Mouse (Mus musculus): ENCODE measurements around the gene Gbp5.

- no peak for TF ChIP-seq CTCF (IDR thresholded peaks at IDR 0.05; ENCODE audit: extremely low read depth, insufficient read depth, insufficient read length, insufficient replicate concordance)
- TF ChIP-seq POLR2A (IDR thresholded peaks at IDR 0.05; ENCODE audit: low read depth, low read length) = no peak
These were observed 37.8 kb downstream of the Gbp5 start for GRCm38 (mm10) chr3:142531595-142531994.

Data from spleen, adult 2 months (tissue).